Mouse (Mus musculus): ENCODE measurements around the gene Cisd2.

DNA sequence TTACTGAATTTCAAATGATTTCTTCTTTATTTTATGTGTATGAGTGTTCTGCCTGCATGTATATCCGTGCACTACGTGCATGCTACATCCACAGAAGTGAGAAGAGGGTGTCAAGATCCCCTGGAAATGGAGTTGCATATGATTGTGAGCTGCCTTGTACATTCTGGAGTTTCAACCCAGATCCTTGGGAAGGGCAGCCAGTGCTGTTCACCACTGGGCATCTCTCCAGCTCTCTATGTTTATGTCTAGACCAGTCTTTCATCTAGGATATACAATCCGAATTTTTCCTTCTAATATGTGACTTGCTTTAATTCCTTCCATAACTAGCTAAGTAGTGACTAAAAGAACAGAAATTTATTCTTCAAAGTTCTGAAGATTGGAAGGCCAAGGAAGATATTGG lies 47.9 kb downstream of the Cisd2 start:
- TF ChIP-seq CTCF (IDR thresholded peaks at IDR 0.05; ENCODE audit: low read depth) = no peak
- no peak for TF ChIP-seq EP300 (IDR thresholded peaks at IDR 0.05; ENCODE audit: low read depth)

Measured in liver, postnatal 0 days (tissue).